Mouse (Mus musculus): ENCODE data around the gene Ivd.

DNA sequence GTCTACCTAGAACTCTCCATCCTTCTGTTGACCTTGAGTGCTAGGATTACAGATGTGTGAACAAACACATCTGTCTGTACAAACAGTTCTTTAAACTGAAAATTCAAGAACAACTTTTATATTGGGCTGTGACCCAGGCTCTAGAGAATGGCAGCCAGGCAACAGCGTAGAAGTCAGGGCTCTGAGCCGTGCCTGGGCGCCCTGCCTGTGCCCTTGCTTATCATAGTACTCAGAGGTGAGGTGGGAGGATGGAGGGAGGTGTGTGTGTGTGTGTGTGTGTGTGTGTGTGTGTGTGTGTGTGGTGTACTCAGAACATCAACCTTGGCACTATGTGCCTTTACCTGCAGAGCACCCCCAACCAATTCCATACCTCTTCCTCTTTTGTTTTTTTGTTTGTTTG is 46.0 kb downstream of the Ivd start:
- TF ChIP-seq CTCF (IDR thresholded peaks at IDR 0.05; ENCODE audit: low read depth), result no peak
- no peak for TF ChIP-seq EP300 (IDR thresholded peaks at IDR 0.05; ENCODE audit: low read depth)

Data from heart, postnatal 0 days (tissue).